Mouse (Mus musculus) limb, embryonic 15.5 days (tissue): ENCODE data around the gene Ovca2. TPM values are rescaled to one million over a fixed set of nuclear protein-coding genes. Genes with fewer than 3 reads are reported as not detected.
A peak's percentile ranks its signal among the peaks of the same experiment; 100 is the strongest.

Source experiments
- ATAC-seq: fragments of 200-750 bp; cut with Nextera tagmentation; 2 replicates; pipeline ENCODE4 v1.8.0; 2017; ENCODE audit warnings: low read depth, moderate TSS enrichment; ENCODE audit not compliant: insufficient number of reproducible peaks, low FRiP score, low TSS enrichment
- H3K27ac ChIP-seq: fragments of 300-500 bp; sonication (generic); 2 replicates; pipeline ENCODE4 v1.5.1; 2015; ENCODE audit warnings: moderate library complexity, mild to moderate bottlenecking, inconsistent platforms
- H3K27me3 ChIP-seq: fragments of 300-500 bp; sonication (generic); 2 replicates; pipeline ENCODE4 v1.6.1; 2015; ENCODE audit warnings: inconsistent platforms
- H3K36me3 ChIP-seq: fragments of 300-500 bp; sonication (generic); 2 replicates; pipeline ENCODE4 v1.6.1; 2015; ENCODE audit warnings: inconsistent platforms
- H3K4me1 ChIP-seq: fragments of 300-500 bp; sonication (generic); 2 replicates; pipeline ENCODE4 v1.6.1; 2015; ENCODE audit warnings: inconsistent platforms
- H3K4me2 ChIP-seq: fragments of 300-500 bp; sonication (generic); 2 replicates; pipeline ENCODE4 v1.6.1; 2015; ENCODE audit warnings: mild to moderate bottlenecking, inconsistent platforms
- H3K4me3 ChIP-seq: fragments of 300-500 bp; sonication (generic); 2 replicates; pipeline ENCODE4 v1.5.1; 2015; ENCODE audit warnings: mild to moderate bottlenecking, inconsistent platforms
- H3K9ac ChIP-seq: fragments of 300-500 bp; sonication (generic); 2 replicates; pipeline ENCODE4 v1.6.1; 2015; ENCODE audit warnings: inconsistent platforms
- H3K9me3 ChIP-seq: fragments of 300-500 bp; sonication (generic); 2 replicates; pipeline ENCODE4 v1.6.1; 2016; ENCODE audit warnings: inconsistent platforms
- WGBS: fragments of 180-500 bp; shearing (Covaris S2); methylation state at CpG from one replicate; pipeline ENCODE4 v1.1.7; 2015; 5-methylcytosine and 5-hydroxymethylcytosine counted together
- microRNA counts: library from miRNA; unstranded; fragments of <30 nt; microRNA quantifications from one replicate; lab custom pipeline; 2016
- microRNA-seq: library from miRNA; unstranded; fragments of <30 nt; microRNA quantifications from one replicate; pipeline ENCODE4, GENCODE M21; 2016
- polyA plus RNA-seq: library from polyadenylated mRNA; unstranded; fragments of >200 nt; fragmentation: Nextera tagmentation; extraction: Ambion mirVana; gene quantifications from 2 replicates; pipeline ENCODE4 v1.2.1, GENCODE M21; 2015

Gene Ovca2
- polyA plus RNA-seq, 1 experiment from 2014 or later = 23.3 TPM

- Histone ChIP-seq H3K4me1 (peaks cover 58% of the 10 kb centered on the region), H3K4me3 (no peak overlapping the region), H3K9ac (no peak overlapping the region), H3K4me2 (no peak overlapping the region), H3K27ac (peak overlapping the region; percentile 72), H3K9me3 (no peaks in the 10 kb centered on the region), H3K36me3 (no peaks in the 10 kb centered on the region), H3K27me3 (no peaks in the 10 kb centered on the region)
- 87% methylated on average over 5 of the region's 5 CpGs for WGBS
- no peak for ATAC-seq
Observed at GRCm38 (mm10) chr11:75133391-75133790, 45.2 kb downstream of the Ovca2 start.

DNA sequence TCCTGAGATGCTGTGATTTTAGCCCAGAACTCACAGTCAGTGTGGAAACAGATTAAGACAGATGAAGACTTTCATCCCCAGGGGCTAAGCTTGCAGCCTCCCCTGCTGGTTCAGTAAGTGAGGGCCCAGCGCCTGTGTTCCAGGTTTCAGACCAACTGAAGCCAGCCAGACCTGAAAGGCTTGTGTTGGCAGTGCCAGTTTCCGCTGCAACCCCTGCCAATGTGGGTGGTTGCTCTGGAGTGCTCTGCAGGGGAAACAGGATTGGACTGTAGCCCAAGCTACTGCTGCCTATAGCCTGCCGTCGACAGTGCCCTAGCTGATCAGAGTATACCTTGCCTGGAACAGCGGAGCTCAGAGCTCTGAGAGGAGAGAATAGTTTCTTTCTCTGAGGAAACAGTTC is 46.4 kb downstream of the Ovca2 start:
- Histone ChIP-seq H3K4me3 (no peak overlapping the region), H3K27me3 (no peaks in the 10 kb centered on the region), H3K27ac (peak overlapping the region; percentile 72; the same call in 1 of the 2 replicates), H3K4me2 (no peak overlapping the region), H3K9me3 (no peaks in the 10 kb centered on the region), H3K4me1 (peaks cover 48% of the 10 kb centered on the region), H3K36me3 (no peaks in the 10 kb centered on the region), H3K9ac (no peak overlapping the region)
- ATAC-seq = peak; percentile 30; the same call in 1 of the 2 replicates
- 45% methylated on average over 5 of the region's 5 CpGs for WGBS

- Histone ChIP-seq H3K4me2 (no peak overlapping the region), H3K9ac (no peak overlapping the region), H3K4me1 (peaks cover 38% of the 10 kb centered on the region), H3K36me3 (no peaks in the 10 kb centered on the region), H3K27ac (no peak overlapping the region), H3K9me3 (no peaks in the 10 kb centered on the region), H3K27me3 (no peaks in the 10 kb centered on the region), H3K4me3 (no peak overlapping the region)
- 74% methylated on average over 4 of the region's 4 CpGs for WGBS
- no peak for ATAC-seq
Observed at GRCm38 (mm10) chr11:75131300-75131699, 47.3 kb downstream of the Ovca2 start.

DNA sequence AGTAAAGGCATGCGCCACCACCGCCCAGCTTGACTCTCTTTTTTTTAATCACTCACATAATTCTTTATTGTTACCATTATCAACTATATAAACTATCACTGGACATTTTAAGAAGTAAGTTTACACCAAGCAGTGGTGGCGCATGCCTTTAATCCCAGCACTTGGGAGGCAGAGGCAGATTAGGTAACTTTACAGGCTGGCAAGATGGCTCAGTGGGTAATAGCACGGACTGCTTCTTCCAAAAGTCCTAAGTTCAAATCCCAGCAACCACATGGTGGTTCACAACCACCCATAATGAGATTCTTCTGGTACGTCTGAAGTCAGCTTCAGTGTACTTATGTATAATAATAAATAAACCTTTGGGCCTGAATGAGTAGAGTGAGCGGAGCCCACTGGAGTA is 49.2 kb downstream of the Ovca2 start:
- Histone ChIP-seq H3K27ac (no peak overlapping the region), H3K4me1 (peaks cover 27% of the 10 kb centered on the region), H3K9me3 (no peaks in the 10 kb centered on the region), H3K27me3 (no peaks in the 10 kb centered on the region), H3K4me2 (no peak overlapping the region), H3K4me3 (no peak overlapping the region), H3K36me3 (no peaks in the 10 kb centered on the region), H3K9ac (no peak overlapping the region)
- no peak for ATAC-seq
- 95% methylated on average over 6 of the region's 6 CpGs for WGBS

GRCm38 (mm10) chr11:75126384-75126783 is 52.3 kb downstream of the Ovca2 start:
- Histone ChIP-seq H3K36me3 (no peaks in the 10 kb centered on the region), H3K4me1 (no peaks in the 10 kb centered on the region), H3K4me3 (no peak overlapping the region), H3K9ac (no peak overlapping the region), H3K27me3 (no peaks in the 10 kb centered on the region), H3K4me2 (no peak overlapping the region), H3K9me3 (no peaks in the 10 kb centered on the region), H3K27ac (no peak overlapping the region)
- no peak for ATAC-seq
- WGBS = 87% methylated on average over 3 of the region's 3 CpGs

MicroRNAs encoded within 50 kb of the gene (microRNA counts, 519-probe panel; counts per million panel counts)
- microRNA mmu-miR-132 (lab: Ali Mortazavi, UCI) (2,485 counts per million, percentile 51 among the panel's probes with 10 or more counts), microRNA mmu-miR-212 (lab: Ali Mortazavi, UCI) (not detected)

Small RNA genes within 50 kb of the gene (microRNA-seq; reads per million reads assigned to microRNA genes)
- gene Mir132 = 182 reads per million, percentile 57 among the genes with 10 or more reads in this experiment
- gene Mir212 = 14.7 reads per million, percentile 30 among the genes with 10 or more reads in this experiment

Other genes with a start within 250 kb of the Ovca2 start
- gene Hic1, start 9.3 kb downstream of the Ovca2 start, polyA plus RNA-seq = 17.2 and 21.2 TPM in 2 replicates
- gene Dph1, start 12.4 kb upstream of the Ovca2 start, polyA plus RNA-seq = 21.1 and 23.3 TPM in 2 replicates
- gene Rtn4rl1, start 14.9 kb upstream of the Ovca2 start, polyA plus RNA-seq = 4.9 and 5.8 TPM in 2 replicates
- gene Rpa1, start 169.5 kb upstream of the Ovca2 start, polyA plus RNA-seq = 101 and 102 TPM in 2 replicates
- gene Smyd4, start 169.6 kb upstream of the Ovca2 start, polyA plus RNA-seq = 12.8 and 13.1 TPM in 2 replicates
- 296 and 333 TPM in 2 replicates for gene Serpinf1, start 243.9 kb upstream of the Ovca2 start, polyA plus RNA-seq